Mouse (Mus musculus) mammary gland, adult 2 months (tissue): ENCODE data around the gene Cep78. TPM values are rescaled to one million over a fixed set of nuclear protein-coding genes. Genes with fewer than 3 reads are reported as not detected.

Experiments used
- polyA plus RNA-seq: library from polyadenylated mRNA; depleted of rRNA; stranded (reverse); fragments of >200 nt; gene quantifications from 2 replicates; pipeline ENCODE4 v1.2.3, GENCODE M21; 2012; ENCODE audit warnings: low replicate concordance; rRNA removed

Cep78 gene
- polyA plus RNA-seq = 2.4 and 3.4 TPM in 2 replicates

DNA sequence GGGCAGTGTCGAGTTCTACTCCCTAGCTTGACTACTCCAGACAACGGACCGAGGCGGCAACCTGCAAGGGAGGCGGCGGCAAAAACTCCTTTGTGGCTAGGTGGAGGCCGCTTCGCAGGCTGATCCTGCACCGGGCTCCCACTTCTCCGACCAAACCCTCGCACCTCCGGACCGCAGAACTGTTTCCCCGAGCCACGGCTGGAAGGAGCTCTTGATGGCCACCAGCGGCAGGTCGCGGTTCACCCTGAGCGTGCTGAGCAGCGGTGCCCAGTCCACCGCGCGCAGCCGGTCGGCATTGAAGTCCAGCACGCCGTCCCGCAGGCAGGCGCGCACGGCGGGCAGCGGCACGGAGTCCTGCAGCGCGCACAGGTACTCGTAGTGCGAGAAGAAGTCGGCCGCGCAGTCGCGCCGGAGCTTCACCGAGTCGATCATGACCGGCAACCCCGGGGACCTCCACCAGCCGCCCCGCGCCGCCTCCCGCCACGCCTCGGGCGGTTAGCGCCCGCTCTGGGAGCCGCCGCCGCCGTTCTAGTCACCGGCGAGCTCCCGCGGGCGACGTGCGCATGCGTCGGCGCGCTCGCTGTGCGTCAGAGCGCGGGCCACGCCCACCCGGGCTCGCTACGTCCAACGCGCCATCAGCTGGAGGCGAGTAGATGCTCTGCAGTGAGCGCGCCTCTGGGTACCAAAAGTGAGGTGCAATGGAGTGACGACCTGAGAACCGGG is at the start of gene Cep78:
Cep78 (minus strand) TSS at position 541 of the 723 bp plus-strand sequence.

DNA sequence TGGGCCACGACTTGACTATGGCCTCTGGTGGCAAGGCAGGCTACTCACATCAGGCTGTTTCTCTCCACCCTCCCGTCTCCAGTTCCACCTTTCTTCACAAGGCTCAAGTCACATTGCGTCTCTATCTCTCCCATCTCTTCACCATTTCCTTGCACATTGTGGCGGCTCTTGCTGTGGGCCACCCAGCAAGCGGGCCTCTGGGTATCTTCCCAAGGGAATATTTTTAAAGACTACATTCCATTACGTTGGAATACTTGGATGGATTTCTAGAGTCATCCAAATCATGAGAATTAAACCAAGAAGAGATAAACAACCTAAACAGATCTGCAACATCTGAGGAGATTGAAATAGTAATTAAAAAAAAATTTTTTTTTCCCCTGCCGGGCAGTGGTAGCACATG is 37.6 kb downstream of the Cep78 start, which contains the start of gene Psat1:
Psat1 (minus strand) TSS at position 101 of the 400 bp plus-strand sequence.

Other genes with a start within 250 kb of the Cep78 start
- 10.5 and 25.8 TPM in 2 replicates for gene Psat1, start 37.7 kb downstream of the Cep78 start, polyA plus RNA-seq
- gene Gnaq, start 147.8 kb upstream of the Cep78 start, polyA plus RNA-seq = 10.4 and 14.0 TPM in 2 replicates